17 mouse cellular contexts compared by ENCODE assay signal in genomic region chr5:140699776-140700175, GRCm38 (mm10). TPM values are rescaled to one million over a fixed set of nuclear protein-coding genes. Genes with fewer than 3 reads are reported as not detected.
A peak's percentile ranks its signal among the peaks of the same experiment; 100 is the strongest.
DNase-seq lines count a peak whose midpoint lies in the region; ATAC-seq and TF ChIP-seq lines count a peak whose summit lies in the region.
"Had no signal": no experiment of that assay in that cellular context is flagged by ENCODE, and none has a peak within 500 bp of the region (broad histone marks: within the 10 kb centered on the region; RNA-seq: fewer than 3 reads in every experiment).

No protein-coding gene starts in this region.

- no peaks in the 10 kb centered on the region for H3K9me3 ChIP-seq in kidney, embryonic 15.5 days (replicated peaks)
- no peaks in the 10 kb centered on the region for H3K9me3 ChIP-seq in midbrain, embryonic 16.5 days (replicated peaks; ENCODE audit: control insufficient read depth, low read length, poor library complexity, severe bottlenecking)
- H3K9me3 ChIP-seq in midbrain, embryonic 15.5 days, result no peaks in the 10 kb centered on the region
- no peaks in the 10 kb centered on the region for H3K9me3 ChIP-seq in neural tube, embryonic 15.5 days (replicated peaks)
- H3K9me3 ChIP-seq: stomach, embryonic 15.5 days had no signal

- H3K4me2 ChIP-seq in kidney, embryonic 15.5 days, result no peak overlapping the region
- no peak overlapping the region for H3K4me2 ChIP-seq in midbrain, embryonic 16.5 days (ENCODE audit: low read length)
- no peak overlapping the region for H3K4me2 ChIP-seq in midbrain, embryonic 15.5 days
- H3K4me2 ChIP-seq in neural tube, embryonic 15.5 days, result no peak overlapping the region
- H3K4me2 ChIP-seq: stomach, embryonic 15.5 days had no signal

- ATAC-seq in kidney, embryonic 15.5 days (replicated peaks; ENCODE audit: low FRiP score), result no peak
- no peak for ATAC-seq in midbrain, embryonic 16.5 days
- no peak for ATAC-seq in midbrain, embryonic 15.5 days (replicated peaks)
- no peak for ATAC-seq in neural tube, embryonic 15.5 days (ENCODE audit: low FRiP score)
- ATAC-seq: forebrain, embryonic 14.5 days; hindbrain, embryonic 16.5 days had no signal

- H3K4me3 ChIP-seq in kidney, embryonic 15.5 days (replicated peaks), result no peak overlapping the region
- no peak overlapping the region for H3K4me3 ChIP-seq in midbrain, embryonic 16.5 days (ENCODE audit: low read depth, low read length)
- no peak overlapping the region for H3K4me3 ChIP-seq in midbrain, embryonic 15.5 days
- H3K4me3 ChIP-seq in neural tube, embryonic 15.5 days (replicated peaks), result no peak overlapping the region
- H3K4me3 ChIP-seq in left cerebral cortex, adult 2 months, result no peak overlapping the region
- H3K4me3 ChIP-seq: erythroblast, embryonic 14.5 days; stomach, embryonic 15.5 days had no signal

- DNase-seq in kidney, adult 11 months, result peak; percentile 76
- DNase-seq in kidney, postnatal 14 days, result peak; percentile 69
- DNase-seq in left cerebral cortex, adult 2 months (ENCODE audit: extremely low spot score in 1 of 2, low spot score in 2 of 2), result no peak
- DNase-seq: adrenal gland, postnatal 36 days; cerebellum, postnatal 25 days; heart, postnatal 4 days; lung, adult 18-20 months; lung, postnatal 36 days; midbrain, embryonic 14.5 days had no signal

- intact Hi-C loops in left cerebral cortex, adult 2 months (cut with DNase I), result no loop called here

- H3K36me3 ChIP-seq in kidney, embryonic 15.5 days, result peaks cover 43% of the 10 kb centered on the region
- H3K36me3 ChIP-seq in midbrain, embryonic 16.5 days (ENCODE audit: control insufficient read depth, insufficient read depth, low read length), result peaks cover 16% of the 10 kb centered on the region
- H3K36me3 ChIP-seq in midbrain, embryonic 15.5 days (replicated peaks), result peaks cover 11% of the 10 kb centered on the region; the same call in 1 of the 2 replicates
- peaks cover 29% of the 10 kb centered on the region for H3K36me3 ChIP-seq in neural tube, embryonic 15.5 days

- H3K27me3 ChIP-seq in kidney, embryonic 15.5 days, result no peaks in the 10 kb centered on the region
- no peaks in the 10 kb centered on the region for H3K27me3 ChIP-seq in midbrain, embryonic 16.5 days (ENCODE audit: control insufficient read depth, insufficient read depth, low read depth, low read length)
- H3K27me3 ChIP-seq in midbrain, embryonic 15.5 days (replicated peaks), result no peaks in the 10 kb centered on the region
- H3K27me3 ChIP-seq in neural tube, embryonic 15.5 days (replicated peaks), result no peaks in the 10 kb centered on the region
- H3K27me3 ChIP-seq: stomach, embryonic 15.5 days had no signal

- TF ChIP-seq CTCF in left cerebral cortex, adult 2 months (IDR thresholded peaks at IDR 0.05), result no peak

- H3K4me1 ChIP-seq in kidney, embryonic 15.5 days, result peaks cover 35% of the 10 kb centered on the region
- peaks cover 17% of the 10 kb centered on the region for H3K4me1 ChIP-seq in midbrain, embryonic 16.5 days (ENCODE audit: control insufficient read depth, insufficient read depth, low read length)
- peaks cover 26% of the 10 kb centered on the region for H3K4me1 ChIP-seq in midbrain, embryonic 15.5 days
- H3K4me1 ChIP-seq in neural tube, embryonic 15.5 days, result peaks cover 37% of the 10 kb centered on the region

- no peak overlapping the region for H3K27ac ChIP-seq in kidney, embryonic 15.5 days
- no peak overlapping the region for H3K27ac ChIP-seq in midbrain, embryonic 16.5 days (ENCODE audit: low read length)
- no peak overlapping the region for H3K27ac ChIP-seq in midbrain, embryonic 15.5 days
- no peak overlapping the region for H3K27ac ChIP-seq in neural tube, embryonic 15.5 days (replicated peaks)
- H3K27ac ChIP-seq in left cerebral cortex, adult 2 months, result no peak overlapping the region
- H3K27ac ChIP-seq: stomach, embryonic 15.5 days had no signal

- H3K9ac ChIP-seq in kidney, embryonic 15.5 days, result no peak overlapping the region
- H3K9ac ChIP-seq in midbrain, embryonic 16.5 days (ENCODE audit: low read depth, low read length), result 0 out of 2 replicates have a peak overlapping the region, but pooled peaks have one; percentile 12
- H3K9ac ChIP-seq in midbrain, embryonic 15.5 days, result no peak overlapping the region
- 0 out of 2 replicates have a peak overlapping the region, but pooled peaks have one; percentile 6 for H3K9ac ChIP-seq in neural tube, embryonic 15.5 days (replicated peaks)
- H3K9ac ChIP-seq: stomach, embryonic 15.5 days had no signal

- WGBS in kidney, embryonic 15.5 days, result 80% methylated on average over 9 of the region's 9 CpGs
- WGBS in midbrain, embryonic 16.5 days, result 84% methylated on average over 9 of the region's 9 CpGs
- WGBS in midbrain, embryonic 15.5 days, result 86% methylated on average over 9 of the region's 9 CpGs
- WGBS in neural tube, embryonic 15.5 days, result 84% methylated on average over 9 of the region's 9 CpGs

RNA-seq across cellular contexts. Expression of gene Iqce, which starts 2.4 kb away (rescaled TPM):
- polyA plus RNA-seq in kidney, embryonic 15.5 days (2015; fragmentation: Nextera tagmentation; extraction: Ambion mirVana), result 25.7 and 29.3 TPM in 2 replicates
- 30.5 and 31.5 TPM in 2 replicates for polyA plus RNA-seq in midbrain, embryonic 16.5 days (2015; fragmentation: Nextera tagmentation; extraction: Ambion mirVana)
- polyA plus RNA-seq in midbrain, embryonic 15.5 days (2015; fragmentation: Nextera tagmentation; extraction: Ambion mirVana), result 27.4 and 32.2 TPM in 2 replicates
- 25.5 and 26.2 TPM in 2 replicates for polyA plus RNA-seq in neural tube, embryonic 15.5 days (2015; fragmentation: Nextera tagmentation; extraction: Ambion mirVana)
- total RNA-seq in left cerebral cortex, adult 2 months (2021), result 10 to 100 TPM; 56.2 to 65.9 TPM

RNA-seq across cellular contexts. Expression of gene Brat1, which starts 5.0 kb away (rescaled TPM):
- polyA plus RNA-seq in kidney, embryonic 15.5 days (2015; fragmentation: Nextera tagmentation; extraction: Ambion mirVana), result 21.5 and 25.0 TPM in 2 replicates
- 21.8 and 24.8 TPM in 2 replicates for polyA plus RNA-seq in midbrain, embryonic 16.5 days (2015; fragmentation: Nextera tagmentation; extraction: Ambion mirVana)
- 25.4 and 25.9 TPM in 2 replicates for polyA plus RNA-seq in midbrain, embryonic 15.5 days (2015; fragmentation: Nextera tagmentation; extraction: Ambion mirVana)
- polyA plus RNA-seq in neural tube, embryonic 15.5 days (2015; fragmentation: Nextera tagmentation; extraction: Ambion mirVana), result 25.9 and 26.9 TPM in 2 replicates
- total RNA-seq in left cerebral cortex, adult 2 months (2021), result 10 to 100 TPM; 19.8 to 21.3 TPM

RNA-seq across cellular contexts. Expression of gene Amz1, which starts 24.2 kb away (rescaled TPM):
- polyA plus RNA-seq in kidney, embryonic 15.5 days (2015; fragmentation: Nextera tagmentation; extraction: Ambion mirVana), result 2.1 TPM in 2 replicates
- 5.7 and 11.6 TPM in 2 replicates for polyA plus RNA-seq in midbrain, embryonic 16.5 days (2015; fragmentation: Nextera tagmentation; extraction: Ambion mirVana)
- 5.0 and 5.2 TPM in 2 replicates for polyA plus RNA-seq in midbrain, embryonic 15.5 days (2015; fragmentation: Nextera tagmentation; extraction: Ambion mirVana)
- 3.5 and 3.8 TPM in 2 replicates for polyA plus RNA-seq in neural tube, embryonic 15.5 days (2015; fragmentation: Nextera tagmentation; extraction: Ambion mirVana)
- total RNA-seq in left cerebral cortex, adult 2 months (2021), result 10 to 100 TPM; 16.2 to 20.2 TPM
- polyA plus RNA-seq: erythroblast, embryonic 14.5 days had no signal

RNA-seq across cellular contexts. Expression of gene Ttyh3, which starts 50.9 kb away (rescaled TPM):
- polyA plus RNA-seq in kidney, embryonic 15.5 days (2015; fragmentation: Nextera tagmentation; extraction: Ambion mirVana), result 32.3 and 39.9 TPM in 2 replicates
- polyA plus RNA-seq in midbrain, embryonic 16.5 days (2015; fragmentation: Nextera tagmentation; extraction: Ambion mirVana), result 56.0 and 61.5 TPM in 2 replicates
- 80.3 and 84.2 TPM in 2 replicates for polyA plus RNA-seq in midbrain, embryonic 15.5 days (2015; fragmentation: Nextera tagmentation; extraction: Ambion mirVana)
- polyA plus RNA-seq in neural tube, embryonic 15.5 days (2015; fragmentation: Nextera tagmentation; extraction: Ambion mirVana), result 58.8 and 63.9 TPM in 2 replicates
- total RNA-seq in left cerebral cortex, adult 2 months (2021), result 100 to 1,000 TPM; 244 to 247 TPM

Comparison
In these comparisons a context has a peak if more than half of its experiments do, and no peak if none do; other contexts are left out.
1. H3K9ac ChIP-seq: peak in midbrain, embryonic 16.5 days (single experiment) and neural tube, embryonic 15.5 days (single experiment); none in kidney, embryonic 15.5 days (single experiment) and midbrain, embryonic 15.5 days (single experiment).
2. DNase-seq: peak in kidney, adult 11 months (single experiment) and kidney, postnatal 14 days (single experiment); none in left cerebral cortex, adult 2 months (0 of 2).